Mouse (Mus musculus): ENCODE results near the gene Ppip5k2. TPM values are rescaled to one million over a fixed set of nuclear protein-coding genes. Genes with fewer than 3 reads are reported as not detected.
A peak's percentile ranks its signal among the peaks of the same experiment; 100 is the strongest.

Ppip5k2 gene
- polyA plus RNA-seq, 1 experiment from 2014 or later, result 57.2 TPM

DNA sequence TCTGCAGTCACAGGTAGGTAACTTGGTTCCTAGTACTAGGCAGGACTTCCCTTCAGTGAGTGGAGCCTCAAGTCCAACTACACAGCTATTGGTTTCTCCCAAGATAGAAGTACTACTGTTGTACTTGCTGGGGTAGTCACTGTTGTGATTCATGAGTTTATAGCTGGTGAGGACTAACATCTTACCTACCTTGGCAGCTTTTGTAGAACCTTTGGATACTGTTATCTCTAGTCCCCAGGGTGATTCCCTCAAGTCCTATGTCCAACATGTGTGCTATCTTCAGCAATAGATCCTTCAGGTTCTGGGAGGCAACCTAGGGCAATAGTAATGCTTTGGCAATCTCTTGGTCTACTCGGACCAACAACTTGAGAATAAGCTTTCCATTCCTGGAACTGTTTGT, 65.6 kb downstream of the Ppip5k2 start:
- no peaks in the 10 kb centered on the region; the same call in 1 of the 2 replicates for H3K36me3 ChIP-seq (ENCODE audit: control insufficient read depth, insufficient read depth, low read length)
- H3K27me3 ChIP-seq (ENCODE audit: control insufficient read depth, insufficient read depth, low read length), result no peaks in the 10 kb centered on the region
- H3K27ac ChIP-seq (ENCODE audit: low read depth, low read length), result no peak overlapping the region
- WGBS, result 89% methylated on average over 1 of the region's 1 CpGs
- no peak overlapping the region for H3K4me3 ChIP-seq (ENCODE audit: low read depth, low read length)
- no peaks in the 10 kb centered on the region for H3K4me1 ChIP-seq (replicated peaks; ENCODE audit: control insufficient read depth, insufficient read depth, low read length)
- H3K9me3 ChIP-seq (ENCODE audit: control insufficient read depth, low read length), result no peaks in the 10 kb centered on the region
- H3K9ac ChIP-seq (ENCODE audit: low read length), result no peak overlapping the region
- H3K4me2 ChIP-seq (ENCODE audit: low read depth, low read length, severe bottlenecking), result no peak overlapping the region
- ATAC-seq (replicated peaks; ENCODE audit: low FRiP score) (no peak), DNase-seq (ENCODE audit: low spot score) (no peak)

DNA sequence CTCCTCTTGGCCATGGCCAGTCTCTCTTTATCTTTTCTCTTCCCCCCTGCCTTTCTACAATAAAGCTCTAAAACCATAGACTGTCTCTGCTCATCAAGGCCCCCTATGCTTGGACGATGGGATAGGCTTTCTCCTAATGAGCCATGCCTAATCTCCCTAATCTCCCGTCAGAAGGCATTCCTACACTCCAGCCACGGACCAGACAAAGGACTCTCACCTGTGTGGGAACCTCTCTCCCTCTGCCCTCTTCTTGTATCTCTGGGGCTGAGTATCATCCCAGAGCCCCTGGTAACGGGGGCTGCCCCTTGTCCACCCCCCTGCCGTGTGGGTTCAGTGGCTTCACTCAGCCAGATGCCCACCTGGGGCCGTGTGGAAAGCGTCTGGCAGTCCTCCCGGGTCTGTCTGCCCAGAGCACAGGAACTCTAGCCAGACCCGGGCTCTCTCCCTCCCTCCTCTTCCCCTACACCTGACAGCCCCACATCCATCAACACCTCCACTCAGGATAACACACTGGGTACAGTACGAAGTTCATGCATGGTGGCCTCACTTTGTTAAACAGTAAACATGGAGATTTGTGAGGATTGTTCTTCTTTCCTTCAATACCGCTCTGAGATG, 71.1 kb downstream of the Ppip5k2 start:
- 0 out of 2 replicates have a peak, but pooled peaks have one; percentile 11 for ATAC-seq (replicated peaks; ENCODE audit: low FRiP score)
- no peak overlapping the region for H3K9ac ChIP-seq (ENCODE audit: low read length)
- 15% methylated on average over 11 of the region's 11 CpGs for WGBS
- H3K4me3 ChIP-seq (ENCODE audit: low read depth, low read length), result no peak overlapping the region
- H3K36me3 ChIP-seq (ENCODE audit: control insufficient read depth, insufficient read depth, low read length), result no peaks in the 10 kb centered on the region
- no peaks in the 10 kb centered on the region for H3K9me3 ChIP-seq (ENCODE audit: control insufficient read depth, low read length)
- no peak for DNase-seq (ENCODE audit: low spot score)
- H3K4me2 ChIP-seq (ENCODE audit: low read depth, low read length, severe bottlenecking), result no peak overlapping the region
- no peaks in the 10 kb centered on the region for H3K27me3 ChIP-seq (ENCODE audit: control insufficient read depth, insufficient read depth, low read length)
- H3K4me1 ChIP-seq (replicated peaks; ENCODE audit: control insufficient read depth, insufficient read depth, low read length), result no peaks in the 10 kb centered on the region
- no peak overlapping the region for H3K27ac ChIP-seq (ENCODE audit: low read depth, low read length)

DNA sequence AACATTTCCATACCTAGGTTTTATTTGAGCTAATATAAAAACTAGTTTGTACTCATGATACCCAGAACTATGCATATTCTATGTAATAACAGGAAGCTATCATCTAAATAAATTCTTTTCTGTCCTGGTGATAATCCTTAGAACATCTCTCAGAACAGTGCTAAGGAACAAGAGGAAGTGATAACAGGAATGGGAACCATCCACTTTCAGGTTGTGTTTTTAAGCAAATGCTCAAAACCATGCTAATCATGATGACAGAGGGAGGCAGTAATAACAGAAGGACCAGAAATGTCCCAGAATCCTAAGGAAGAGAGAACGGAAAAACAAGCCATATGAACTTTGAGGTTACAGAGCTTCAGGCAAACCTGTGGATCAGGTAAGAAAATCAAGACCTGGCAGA, 72.9 kb downstream of the Ppip5k2 start:
- WGBS, result 93% methylated on average over 1 of the region's 1 CpGs
- H3K4me1 ChIP-seq (replicated peaks; ENCODE audit: control insufficient read depth, insufficient read depth, low read length), result no peaks in the 10 kb centered on the region
- ATAC-seq (replicated peaks; ENCODE audit: low FRiP score) (no peak), DNase-seq (ENCODE audit: low spot score) (no peak)
- no peaks in the 10 kb centered on the region for H3K9me3 ChIP-seq (ENCODE audit: control insufficient read depth, low read length)
- no peaks in the 10 kb centered on the region for H3K27me3 ChIP-seq (ENCODE audit: control insufficient read depth, insufficient read depth, low read length)
- no peak overlapping the region for H3K4me2 ChIP-seq (ENCODE audit: low read depth, low read length, severe bottlenecking)
- H3K4me3 ChIP-seq (ENCODE audit: low read depth, low read length), result no peak overlapping the region
- H3K27ac ChIP-seq (ENCODE audit: low read depth, low read length), result no peak overlapping the region
- no peak overlapping the region for H3K9ac ChIP-seq (ENCODE audit: low read length)
- H3K36me3 ChIP-seq (ENCODE audit: control insufficient read depth, insufficient read depth, low read length), result no peaks in the 10 kb centered on the region

DNA sequence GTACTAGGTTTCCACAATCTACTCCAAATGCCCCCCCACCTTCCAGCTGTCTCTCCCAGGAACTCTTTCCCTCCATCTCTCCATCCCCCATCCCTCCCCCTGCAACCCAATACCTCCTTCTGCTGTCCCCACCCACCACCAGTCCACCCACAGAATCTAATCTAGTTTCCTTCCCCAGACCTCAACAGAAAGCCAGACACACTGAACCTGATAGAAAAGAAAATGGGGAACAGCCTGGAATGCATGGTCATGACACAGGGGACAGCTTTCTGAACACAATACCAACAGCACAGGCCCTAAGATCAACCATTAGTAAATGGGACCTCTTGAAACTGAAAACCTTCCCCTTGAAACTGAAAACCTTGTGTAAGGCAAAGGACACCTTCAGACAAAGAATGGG, 76.4 kb downstream of the Ppip5k2 start:
- H3K4me3 ChIP-seq (ENCODE audit: low read depth, low read length), result no peak overlapping the region
- no peak overlapping the region for H3K27ac ChIP-seq (ENCODE audit: low read depth, low read length)
- H3K27me3 ChIP-seq (ENCODE audit: control insufficient read depth, insufficient read depth, low read length), result no peaks in the 10 kb centered on the region
- no peak for ATAC-seq (replicated peaks; ENCODE audit: low FRiP score)
- no peak for DNase-seq (ENCODE audit: low spot score)
- no peaks in the 10 kb centered on the region for H3K36me3 ChIP-seq (ENCODE audit: control insufficient read depth, insufficient read depth, low read length)
- no peaks in the 10 kb centered on the region; the same call in 1 of the 2 replicates for H3K9me3 ChIP-seq (ENCODE audit: control insufficient read depth, low read length)
- no peaks in the 10 kb centered on the region for H3K4me1 ChIP-seq (replicated peaks; ENCODE audit: control insufficient read depth, insufficient read depth, low read length)
- H3K9ac ChIP-seq (ENCODE audit: low read length), result no peak overlapping the region
- H3K4me2 ChIP-seq (ENCODE audit: low read depth, low read length, severe bottlenecking), result no peak overlapping the region

DNA sequence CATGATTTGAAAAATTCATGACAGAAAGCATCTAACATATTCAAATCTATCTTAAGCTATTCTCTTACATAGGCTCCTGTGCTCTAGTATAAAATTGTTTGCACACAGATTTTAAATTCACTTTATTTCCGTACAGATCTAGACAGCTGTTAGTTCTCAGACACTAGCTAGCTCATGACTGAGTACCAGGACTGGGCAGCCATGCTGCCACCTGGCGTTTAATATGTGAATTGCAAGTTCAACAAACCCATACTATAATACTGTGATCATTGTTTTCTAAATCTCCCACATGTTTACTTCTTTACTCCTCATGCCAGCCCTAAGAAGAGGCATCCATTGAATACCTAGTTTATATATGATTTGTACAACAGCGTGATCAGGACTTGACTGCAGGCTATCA, 81.5 kb downstream of the Ppip5k2 start:
- no peaks in the 10 kb centered on the region for H3K36me3 ChIP-seq (ENCODE audit: control insufficient read depth, insufficient read depth, low read length)
- DNase-seq (ENCODE audit: low spot score), result peak; percentile 58
- H3K4me1 ChIP-seq (replicated peaks; ENCODE audit: control insufficient read depth, insufficient read depth, low read length), result no peaks in the 10 kb centered on the region
- H3K4me2 ChIP-seq (ENCODE audit: low read depth, low read length, severe bottlenecking), result no peak overlapping the region
- 23% methylated on average over 3 of the region's 3 CpGs for WGBS
- H3K9ac ChIP-seq (ENCODE audit: low read length), result no peak overlapping the region
- no peaks in the 10 kb centered on the region; the same call in 1 of the 2 replicates for H3K9me3 ChIP-seq (ENCODE audit: control insufficient read depth, low read length)
- H3K4me3 ChIP-seq (ENCODE audit: low read depth, low read length), result no peak overlapping the region
- peak; percentile 88 for ATAC-seq (replicated peaks; ENCODE audit: low FRiP score)
- no peak overlapping the region for H3K27ac ChIP-seq (ENCODE audit: low read depth, low read length)
- H3K27me3 ChIP-seq (ENCODE audit: control insufficient read depth, insufficient read depth, low read length), result no peaks in the 10 kb centered on the region

DNA sequence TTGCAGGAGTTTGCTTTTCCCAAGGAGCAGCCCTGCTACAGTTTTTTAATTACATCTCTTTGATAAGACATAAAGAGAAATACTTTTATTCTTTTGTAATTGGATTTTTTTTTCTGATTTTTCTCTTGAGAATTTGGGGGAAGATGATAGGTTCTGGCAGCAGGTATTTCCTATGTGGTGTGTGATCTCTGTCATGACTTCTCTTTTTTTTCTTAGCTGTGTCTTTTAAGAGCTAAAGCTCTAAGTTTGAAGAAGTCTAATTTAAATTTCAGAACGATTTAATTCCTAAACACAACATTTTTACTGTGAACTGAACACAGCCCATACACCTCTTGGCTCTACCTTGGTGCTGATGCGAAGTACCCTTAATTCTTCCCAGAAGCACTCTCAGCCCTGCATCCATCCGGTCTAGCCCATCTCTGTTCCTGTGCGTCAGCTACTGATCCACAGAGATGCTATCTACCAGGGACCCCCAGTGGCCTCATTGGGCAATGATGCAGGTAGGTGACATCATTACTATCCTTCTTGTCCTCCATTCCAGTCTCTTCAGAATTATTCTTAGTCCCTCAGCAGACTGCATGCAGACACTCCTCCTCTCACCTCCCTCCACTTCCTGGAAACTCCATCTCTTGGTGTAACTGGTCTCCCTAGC, 93.6 kb downstream of the Ppip5k2 start:
- no peaks in the 10 kb centered on the region for H3K27me3 ChIP-seq (ENCODE audit: control insufficient read depth, insufficient read depth, low read length)
- no peaks in the 10 kb centered on the region for H3K9me3 ChIP-seq (ENCODE audit: control insufficient read depth, low read length)
- H3K4me2 ChIP-seq (ENCODE audit: low read depth, low read length, severe bottlenecking), result no peak overlapping the region
- H3K4me3 ChIP-seq (ENCODE audit: low read depth, low read length), result no peak overlapping the region
- H3K4me1 ChIP-seq (replicated peaks; ENCODE audit: control insufficient read depth, insufficient read depth, low read length), result no peaks in the 10 kb centered on the region
- no peak overlapping the region for H3K9ac ChIP-seq (ENCODE audit: low read length)
- DNase-seq (ENCODE audit: low spot score) (no peak), ATAC-seq (replicated peaks; ENCODE audit: low FRiP score) (no peak)
- H3K27ac ChIP-seq (ENCODE audit: low read depth, low read length), result no peak overlapping the region
- 77% methylated on average over 4 of the region's 4 CpGs for WGBS
- no peaks in the 10 kb centered on the region for H3K36me3 ChIP-seq (ENCODE audit: control insufficient read depth, insufficient read depth, low read length)

DNA sequence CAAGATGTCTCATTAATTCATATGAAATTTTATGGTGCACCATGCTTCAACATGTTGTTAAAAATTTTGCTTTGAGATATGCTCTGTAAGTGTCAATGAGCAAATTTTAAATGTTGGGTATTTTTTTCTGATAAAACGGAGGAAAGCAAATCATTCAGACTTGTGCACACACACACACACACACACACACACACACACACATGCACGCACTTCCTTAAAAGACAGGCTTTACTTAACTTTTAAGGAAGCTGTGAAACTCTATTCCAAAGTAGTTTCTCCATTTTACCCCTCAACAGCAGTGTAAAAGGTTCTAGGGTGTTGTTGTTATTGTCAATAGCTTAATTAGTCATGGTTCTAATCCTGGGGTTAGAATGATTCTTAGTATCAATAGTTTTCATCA, 94.1 kb downstream of the Ppip5k2 start:
- H3K9ac ChIP-seq (ENCODE audit: low read length), result no peak overlapping the region
- H3K4me1 ChIP-seq (replicated peaks; ENCODE audit: control insufficient read depth, insufficient read depth, low read length), result no peaks in the 10 kb centered on the region
- H3K27ac ChIP-seq (ENCODE audit: low read depth, low read length), result no peak overlapping the region
- 63% methylated on average over 2 of the region's 2 CpGs for WGBS
- DNase-seq (ENCODE audit: low spot score) (no peak), ATAC-seq (replicated peaks; ENCODE audit: low FRiP score) (no peak)
- no peaks in the 10 kb centered on the region for H3K36me3 ChIP-seq (ENCODE audit: control insufficient read depth, insufficient read depth, low read length)
- no peaks in the 10 kb centered on the region for H3K9me3 ChIP-seq (ENCODE audit: control insufficient read depth, low read length)
- H3K27me3 ChIP-seq (ENCODE audit: control insufficient read depth, insufficient read depth, low read length), result no peaks in the 10 kb centered on the region
- no peak overlapping the region for H3K4me3 ChIP-seq (ENCODE audit: low read depth, low read length)
- no peak overlapping the region for H3K4me2 ChIP-seq (ENCODE audit: low read depth, low read length, severe bottlenecking)

DNA sequence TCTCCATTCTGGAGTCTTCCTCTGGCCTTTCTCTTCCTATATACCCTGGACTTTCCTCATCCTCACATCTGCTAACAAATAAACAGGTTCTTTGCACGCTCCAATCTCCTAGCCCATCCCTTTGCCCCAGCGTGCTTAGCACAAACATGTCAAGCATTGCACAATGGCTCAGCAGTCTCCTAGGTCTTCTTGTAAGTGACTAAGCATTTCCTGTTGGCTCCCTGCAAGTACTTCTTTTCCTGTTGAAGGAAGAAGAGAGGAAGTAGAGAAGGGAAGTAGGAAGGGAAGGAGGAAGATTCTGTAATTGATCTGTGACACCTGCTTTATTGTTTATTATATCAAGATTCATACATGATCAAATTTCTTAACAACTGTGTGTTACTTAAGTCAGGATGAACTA, 97.4 kb downstream of the Ppip5k2 start:
- Histone ChIP-seq H3K4me1 (replicated peaks; ENCODE audit: control insufficient read depth, insufficient read depth, low read length) (no peaks in the 10 kb centered on the region), H3K9me3 (ENCODE audit: control insufficient read depth, low read length) (no peaks in the 10 kb centered on the region), H3K4me2 (ENCODE audit: low read depth, low read length, severe bottlenecking) (no peak overlapping the region), H3K4me3 (ENCODE audit: low read depth, low read length) (no peak overlapping the region), H3K27ac (ENCODE audit: low read depth, low read length) (no peak overlapping the region), H3K9ac (ENCODE audit: low read length) (no peak overlapping the region), H3K36me3 (ENCODE audit: control insufficient read depth, insufficient read depth, low read length) (no peaks in the 10 kb centered on the region), H3K27me3 (ENCODE audit: control insufficient read depth, insufficient read depth, low read length) (no peaks in the 10 kb centered on the region)
- DNase-seq (ENCODE audit: low spot score) (no peak), ATAC-seq (replicated peaks; ENCODE audit: low FRiP score) (no peak)
- 79% methylated on average over 2 of the region's 2 CpGs for WGBS

DNA sequence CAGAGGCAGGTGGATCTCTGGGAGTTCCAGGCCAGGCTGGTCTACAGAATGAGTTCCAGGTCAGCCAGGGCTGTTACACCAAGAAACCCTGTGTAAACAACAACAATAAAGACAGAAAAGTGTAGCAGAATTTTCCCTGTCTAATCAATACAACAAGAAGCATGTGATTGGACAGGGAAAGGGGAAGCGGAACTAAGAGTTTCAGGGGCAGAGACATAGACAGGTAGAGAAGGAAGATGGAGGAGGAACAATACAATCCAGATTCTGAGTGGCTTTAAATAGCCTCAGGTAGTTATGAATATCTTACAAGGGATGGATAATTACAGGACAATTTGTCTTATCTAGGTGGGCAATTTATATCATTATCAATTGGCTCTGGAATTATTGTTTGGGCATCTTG, 102.9 kb downstream of the Ppip5k2 start:
- ATAC-seq (replicated peaks; ENCODE audit: low FRiP score) (no peak), DNase-seq (ENCODE audit: low spot score) (no peak)
- 100% methylated on average over 1 of the region's 1 CpGs for WGBS
- Histone ChIP-seq H3K27ac (ENCODE audit: low read depth, low read length) (no peak overlapping the region), H3K9ac (ENCODE audit: low read length) (no peak overlapping the region), H3K36me3 (ENCODE audit: control insufficient read depth, insufficient read depth, low read length) (no peaks in the 10 kb centered on the region), H3K27me3 (ENCODE audit: control insufficient read depth, insufficient read depth, low read length) (no peaks in the 10 kb centered on the region), H3K9me3 (ENCODE audit: control insufficient read depth, low read length) (no peaks in the 10 kb centered on the region), H3K4me1 (replicated peaks; ENCODE audit: control insufficient read depth, insufficient read depth, low read length) (no peaks in the 10 kb centered on the region), H3K4me2 (ENCODE audit: low read depth, low read length, severe bottlenecking) (no peak overlapping the region), H3K4me3 (ENCODE audit: low read depth, low read length) (no peak overlapping the region)

Data from forebrain, embryonic 11.5 days (tissue).